Mouse (Mus musculus): ENCODE measurements around the gene Sfmbt2.

- TF ChIP-seq CTCF (IDR thresholded peaks at IDR 0.05; ENCODE audit: low read depth, low read length) (no peak), EP300 (IDR thresholded peaks at IDR 0.05; ENCODE audit: insufficient read depth, low read depth, low read length) (no peak), POLR2A (IDR thresholded peaks at IDR 0.05; ENCODE audit: insufficient read depth, low read length) (no peak)
Measured at GRCm38 (mm10) chr2:10351125-10351524, 19.2 kb upstream of the Sfmbt2 start.

Data from ES-Bruce4 (cell line).